Mouse (Mus musculus): Measurements from ENCODE around the gene Polr3gl. TPM values are rescaled to one million over a fixed set of nuclear protein-coding genes. Genes with fewer than 3 reads are reported as not detected.

The Polr3gl gene
- polyA plus RNA-seq, 1 experiment: 15.3 TPM

GRCm38 (mm10) chr3:96566661-96567450 lies 27.1 kb downstream of the Polr3gl start:
- peak; percentile 82 for DNase-seq
- Histone ChIP-seq H3K27ac (ENCODE audit: insufficient read depth, low read depth, low read length) (peak overlapping the region; percentile 32), H3K4me3 (ENCODE audit: insufficient read depth, low read depth, low read length) (no peak overlapping the region), H3K36me3 (ENCODE audit: control insufficient read depth, insufficient read depth, low read length) (no peaks in the 10 kb centered on the region), H3K4me1 (ENCODE audit: control insufficient read depth, insufficient read depth, low read length) (peaks cover 36% of the 10 kb centered on the region), H3K27me3 (replicated peaks; ENCODE audit: control insufficient read depth, insufficient read depth, low read length) (no peaks in the 10 kb centered on the region)
- 58% methylated on average over 8 of the region's 8 CpGs for WGBS
- TF ChIP-seq POLR2A (IDR thresholded peaks at IDR 0.05; ENCODE audit: low read depth, low read length): peak; percentile 29
- no peak for TF ChIP-seq CTCF (conservative IDR thresholded peaks at IDR 0.05; ENCODE audit: insufficient read depth, insufficient read length, low read depth, low read length)

- no peaks in the 10 kb centered on the region for H3K27me3 ChIP-seq (replicated peaks; ENCODE audit: control insufficient read depth, insufficient read depth, low read length)
- TF ChIP-seq CTCF (conservative IDR thresholded peaks at IDR 0.05; ENCODE audit: insufficient read depth, insufficient read length, low read depth, low read length): no peak
- no peak for TF ChIP-seq POLR2A (IDR thresholded peaks at IDR 0.05; ENCODE audit: low read depth, low read length)
- H3K4me3 ChIP-seq (ENCODE audit: insufficient read depth, low read depth, low read length): no peak overlapping the region
- H3K36me3 ChIP-seq (ENCODE audit: control insufficient read depth, insufficient read depth, low read length): peaks cover 15% of the 10 kb centered on the region
- peak overlapping the region; percentile 61 for H3K27ac ChIP-seq (ENCODE audit: insufficient read depth, low read depth, low read length)
- no peak for DNase-seq
- WGBS: 68% methylated on average over 3 of the region's 3 CpGs
- peaks cover 24% of the 10 kb centered on the region for H3K4me1 ChIP-seq (ENCODE audit: control insufficient read depth, insufficient read depth, low read length)
Measured at GRCm38 (mm10) chr3:96565105-96565504, 28.9 kb downstream of the Polr3gl start.

GRCm38 (mm10) chr3:96564633-96565032 lies 29.3 kb downstream of the Polr3gl start:
- peak overlapping the region; percentile 88 for H3K27ac ChIP-seq (ENCODE audit: insufficient read depth, low read depth, low read length)
- no peaks in the 10 kb centered on the region for H3K27me3 ChIP-seq (replicated peaks; ENCODE audit: control insufficient read depth, insufficient read depth, low read length)
- 28% methylated on average over 7 of the region's 7 CpGs for WGBS
- peaks cover 24% of the 10 kb centered on the region for H3K4me1 ChIP-seq (ENCODE audit: control insufficient read depth, insufficient read depth, low read length)
- TF ChIP-seq CTCF (conservative IDR thresholded peaks at IDR 0.05; ENCODE audit: insufficient read depth, insufficient read length, low read depth, low read length) (no peak), POLR2A (IDR thresholded peaks at IDR 0.05; ENCODE audit: low read depth, low read length) (no peak)
- H3K36me3 ChIP-seq (ENCODE audit: control insufficient read depth, insufficient read depth, low read length): peaks cover 20% of the 10 kb centered on the region
- H3K4me3 ChIP-seq (ENCODE audit: insufficient read depth, low read depth, low read length): no peak overlapping the region
- peak; percentile 79 for DNase-seq

- H3K27ac ChIP-seq (ENCODE audit: insufficient read depth, low read depth, low read length): peak overlapping the region; percentile 88
- H3K27me3 ChIP-seq (replicated peaks; ENCODE audit: control insufficient read depth, insufficient read depth, low read length): no peaks in the 10 kb centered on the region
- WGBS: 11% methylated on average over 10 of the region's 10 CpGs
- peaks cover 24% of the 10 kb centered on the region for H3K4me1 ChIP-seq (ENCODE audit: control insufficient read depth, insufficient read depth, low read length)
- peaks cover 25% of the 10 kb centered on the region for H3K36me3 ChIP-seq (ENCODE audit: control insufficient read depth, insufficient read depth, low read length)
- DNase-seq: peak; percentile 75
- TF ChIP-seq POLR2A (IDR thresholded peaks at IDR 0.05; ENCODE audit: low read depth, low read length): no peak
- TF ChIP-seq CTCF (conservative IDR thresholded peaks at IDR 0.05; ENCODE audit: insufficient read depth, insufficient read length, low read depth, low read length): no peak
- no peak overlapping the region for H3K4me3 ChIP-seq (ENCODE audit: insufficient read depth, low read depth, low read length)
Measured at GRCm38 (mm10) chr3:96563911-96564632, 29.9 kb downstream of the Polr3gl start.

- Histone ChIP-seq H3K36me3 (ENCODE audit: control insufficient read depth, insufficient read depth, low read length) (peaks cover 28% of the 10 kb centered on the region), H3K4me3 (ENCODE audit: insufficient read depth, low read depth, low read length) (no peak overlapping the region), H3K4me1 (ENCODE audit: control insufficient read depth, insufficient read depth, low read length) (peaks cover 24% of the 10 kb centered on the region), H3K27me3 (replicated peaks; ENCODE audit: control insufficient read depth, insufficient read depth, low read length) (no peaks in the 10 kb centered on the region), H3K27ac (ENCODE audit: insufficient read depth, low read depth, low read length) (peak overlapping the region; percentile 5)
- TF ChIP-seq POLR2A (IDR thresholded peaks at IDR 0.05; ENCODE audit: low read depth, low read length) (no peak), CTCF (conservative IDR thresholded peaks at IDR 0.05; ENCODE audit: insufficient read depth, insufficient read length, low read depth, low read length) (no peak)
- peak; percentile 43 for DNase-seq
- 72% methylated on average over 8 of the region's 8 CpGs for WGBS
Measured at GRCm38 (mm10) chr3:96563267-96563666, 30.7 kb downstream of the Polr3gl start.

- H3K27me3 ChIP-seq (replicated peaks; ENCODE audit: control insufficient read depth, insufficient read depth, low read length): no peaks in the 10 kb centered on the region
- peaks cover 28% of the 10 kb centered on the region for H3K36me3 ChIP-seq (ENCODE audit: control insufficient read depth, insufficient read depth, low read length)
- TF ChIP-seq CTCF (conservative IDR thresholded peaks at IDR 0.05; ENCODE audit: insufficient read depth, insufficient read length, low read depth, low read length) (no peak), POLR2A (IDR thresholded peaks at IDR 0.05; ENCODE audit: low read depth, low read length) (no peak)
- peaks cover 22% of the 10 kb centered on the region for H3K4me1 ChIP-seq (ENCODE audit: control insufficient read depth, insufficient read depth, low read length)
- 18% methylated on average over 10 of the region's 10 CpGs for WGBS
- H3K27ac ChIP-seq (ENCODE audit: insufficient read depth, low read depth, low read length): peak overlapping the region; percentile 86
- peak; percentile 57 for DNase-seq
- H3K4me3 ChIP-seq (ENCODE audit: insufficient read depth, low read depth, low read length): peak overlapping the region; percentile 53
Measured at GRCm38 (mm10) chr3:96561946-96562681, 31.9 kb downstream of the Polr3gl start.

Data from kidney, adult 2 months (tissue).